Comparison of ENCODE assay signal across 18 mouse cellular contexts in genomic region chr5:43980397-43980796, GRCm38 (mm10). TPM values are rescaled to one million over a fixed set of nuclear protein-coding genes. Genes with fewer than 3 reads are reported as not detected.
"Had no signal": no experiment of that assay in that cellular context is flagged by ENCODE, and none has a peak within 500 bp of the region (broad histone marks: within the 10 kb centered on the region; RNA-seq: fewer than 3 reads in every experiment).

No protein-coding gene starts in this region.

- H3K4me2 ChIP-seq: liver, embryonic 11.5 days; lung, embryonic 14.5 days; midbrain, embryonic 11.5 days had no signal

- H3K9ac ChIP-seq: liver, embryonic 14.5 days; liver, postnatal 0 days; lung, embryonic 14.5 days had no signal

- DNase-seq: kidney, adult 18-20 months; kidney, adult 9 months; kidney, postnatal 14 days; kidney, postnatal 4 days; liver, postnatal 0 days; lung, embryonic 14.5 days; lung, postnatal 10 days; lung, postnatal 36 days; midbrain, embryonic 14.5 days; right cerebral cortex, adult 18-20 months; right cerebral cortex, postnatal 14 days; right cerebral cortex, postnatal 4 days; thymus, postnatal 36 days had no signal

- ATAC-seq: liver, postnatal 0 days had no signal

- H3K27ac ChIP-seq: liver, embryonic 14.5 days had no signal

RNA-seq across cellular contexts. Expression of gene Fgfbp1, which starts 1.2 kb away (rescaled TPM):
- total RNA-seq: megakaryocyte progenitor cell, adult 5-6 weeks; megakaryocyte-erythroid progenitor cell, adult 5-6 weeks had no signal
- polyA plus RNA-seq: liver, embryonic 11.5 days had no signal
